Mouse (Mus musculus): Measurements from ENCODE around the gene Psmc4. TPM values are rescaled to one million over a fixed set of nuclear protein-coding genes. Genes with fewer than 3 reads are reported as not detected.

Psmc4 gene
- polyA plus RNA-seq, 1 experiment from 2014 or later: 279 TPM

DNA sequence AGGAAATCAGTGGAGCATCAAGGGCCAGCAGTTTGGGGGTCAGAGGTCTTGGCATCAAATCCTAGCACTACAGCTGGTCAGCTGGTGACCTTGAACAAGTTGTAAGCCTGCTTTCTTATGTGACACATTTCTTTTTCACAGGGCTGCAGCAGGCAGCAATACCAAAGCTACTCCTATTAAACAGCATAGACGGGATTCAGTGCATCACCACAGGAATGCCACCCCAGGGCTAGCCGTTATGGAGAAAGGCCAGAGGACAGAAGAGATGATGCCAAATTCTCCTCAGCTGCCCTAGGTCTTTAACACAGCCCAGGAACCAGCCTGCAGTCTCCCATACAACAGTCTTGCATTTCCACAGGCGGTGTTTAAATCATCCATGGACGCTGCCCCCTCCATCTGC lies 5.4 kb downstream of the Psmc4 start:
- 80% methylated on average over 4 of the region's 4 CpGs for WGBS

DNA sequence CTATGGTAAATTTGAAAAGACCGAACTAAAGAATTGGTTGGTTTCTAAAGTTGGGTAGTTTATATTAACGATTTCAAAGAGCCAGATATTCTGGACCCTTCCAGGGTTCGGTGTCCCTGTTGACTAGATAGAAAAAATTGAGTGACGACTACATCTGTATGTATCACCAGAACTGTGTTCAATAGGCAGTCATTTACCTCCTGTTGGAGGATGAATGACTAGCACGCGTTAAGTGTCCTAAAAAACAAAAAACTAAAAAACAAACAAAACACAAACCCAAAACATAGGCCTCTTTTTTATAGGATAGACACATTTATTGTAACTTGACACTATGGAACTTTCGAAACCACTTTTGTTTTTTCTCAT lies 35.5 kb downstream of the Psmc4 start:
- H3K4me2 ChIP-seq: peak overlapping the region; percentile 85
- no peak for ATAC-seq (ENCODE audit: insufficient number of reproducible peaks, low FRiP score, low TSS enrichment, low read depth)
- WGBS: 22% methylated on average over 7 of the region's 7 CpGs
- H3K4me3 ChIP-seq: peak overlapping the region; percentile 68
- H3K36me3 ChIP-seq: peaks cover 4% of the 10 kb centered on the region; the same call in 1 of the 2 replicates
- no peaks in the 10 kb centered on the region for H3K9me3 ChIP-seq
- no peaks in the 10 kb centered on the region for H3K27me3 ChIP-seq
- H3K27ac ChIP-seq: 0 out of 2 replicates have a peak overlapping the region, but pooled peaks have one; percentile 55
- H3K9ac ChIP-seq: peak overlapping the region; percentile 65
- peaks cover 4% of the 10 kb centered on the region; the same call in 1 of the 2 replicates for H3K4me1 ChIP-seq

More for the DNA sequence above, 5.4 kb downstream of the Psmc4 start:
- Histone ChIP-seq H3K9ac (no peak overlapping the region), H3K27ac (no peak overlapping the region), H3K4me2 (no peak overlapping the region), H3K4me3 (no peak overlapping the region), H3K27me3 (no peaks in the 10 kb centered on the region), H3K4me1 (peaks cover 9% of the 10 kb centered on the region), H3K9me3 (no peaks in the 10 kb centered on the region), H3K36me3 (peaks cover 89% of the 10 kb centered on the region)
- no peak for ATAC-seq (ENCODE audit: insufficient number of reproducible peaks, low FRiP score, low TSS enrichment, low read depth)

DNA sequence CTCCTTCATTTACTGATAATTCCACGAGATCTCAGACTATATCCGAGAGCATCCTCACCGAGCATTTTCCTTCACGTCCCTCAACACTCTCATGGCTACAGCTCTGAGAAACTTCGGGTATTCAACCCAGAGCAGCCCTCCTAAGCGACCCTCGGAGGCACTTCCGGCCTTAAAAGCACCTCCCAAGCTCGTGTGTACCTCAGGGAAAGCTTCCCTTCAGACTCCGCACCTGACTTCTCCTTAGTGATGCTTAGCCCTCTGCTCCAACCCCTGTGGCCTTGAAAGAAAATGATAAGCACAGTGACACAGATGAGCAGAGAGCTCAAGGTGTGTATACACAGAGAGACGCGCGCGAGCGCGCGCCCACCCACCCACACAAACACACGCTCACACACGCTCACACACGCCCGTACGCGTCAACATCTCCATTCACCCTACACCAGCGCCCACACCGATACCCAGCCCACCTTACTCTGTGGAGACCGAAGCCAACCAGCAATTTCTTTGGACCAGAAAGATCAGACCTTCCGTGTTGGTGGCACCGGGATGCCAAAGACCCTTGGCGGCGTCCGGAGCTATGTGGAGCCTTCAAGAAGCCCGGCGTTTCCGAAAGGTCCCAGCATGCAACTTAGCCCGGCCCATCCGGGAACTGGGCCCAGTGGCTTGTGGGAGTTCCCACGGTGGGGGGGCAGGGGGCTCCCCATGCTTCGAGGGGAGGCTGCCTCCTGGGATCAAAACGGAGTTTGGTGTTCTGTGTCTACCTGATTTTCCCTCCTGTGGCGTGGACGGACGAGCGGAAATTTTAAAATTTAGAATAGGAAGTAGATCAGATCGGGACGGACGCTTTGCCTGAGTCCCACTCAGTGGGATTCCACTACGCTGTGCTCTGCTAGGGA lies 36.1 kb downstream of the Psmc4 start, which contains the start of gene Zfp850:
Gene Zfp850 (minus strand): TSS at position 567 of the 896 bp plus-strand sequence.
- Histone ChIP-seq H3K9me3 (no peaks in the 10 kb centered on the region), H3K27ac (peak within 1 kb of the TSS; percentile 55), H3K4me2 (peak within 1 kb of the TSS; percentile 85), H3K27me3 (no peaks in the 10 kb centered on the region), H3K36me3 (peaks cover 4% of the 10 kb centered on the region; the same call in 1 of the 2 replicates), H3K4me1 (peaks cover 4% of the 10 kb centered on the region; the same call in 1 of the 2 replicates), H3K4me3 (peak within 1 kb of the TSS; percentile 68), H3K9ac (peak within 1 kb of the TSS; percentile 65)
- ATAC-seq (ENCODE audit: insufficient number of reproducible peaks, low FRiP score, low TSS enrichment, low read depth): peak; percentile 80
- under 1% methylated on average over 47 of the region's 47 CpGs for WGBS

DNA sequence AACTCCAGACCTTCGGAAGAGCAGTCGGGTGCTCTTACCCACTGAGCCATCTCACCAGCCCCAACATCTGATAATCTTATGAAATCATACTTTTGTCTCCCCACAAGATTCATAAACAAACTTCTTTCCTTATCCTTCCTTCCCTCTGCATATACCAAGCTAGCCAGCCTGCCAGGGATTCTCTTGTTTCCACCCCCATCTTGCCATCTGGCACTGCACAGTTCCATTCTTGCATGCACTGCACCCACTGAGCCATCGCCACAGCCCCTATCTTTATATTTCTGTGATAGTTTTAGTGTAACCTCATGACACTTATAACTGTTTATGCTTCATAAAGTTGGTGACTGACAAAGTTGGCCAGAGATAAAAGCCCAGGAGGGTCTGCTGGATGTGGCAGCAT lies 39.6 kb downstream of the Psmc4 start:
- no peak overlapping the region for H3K9ac ChIP-seq
- ATAC-seq (ENCODE audit: insufficient number of reproducible peaks, low FRiP score, low TSS enrichment, low read depth): no peak
- no peaks in the 10 kb centered on the region for H3K9me3 ChIP-seq
- no peak overlapping the region for H3K4me2 ChIP-seq
- H3K27me3 ChIP-seq: no peaks in the 10 kb centered on the region
- H3K4me1 ChIP-seq: peaks cover 4% of the 10 kb centered on the region; the same call in 1 of the 2 replicates
- no peak overlapping the region for H3K27ac ChIP-seq
- peaks cover 18% of the 10 kb centered on the region for H3K36me3 ChIP-seq
- WGBS: 92% methylated on average over 3 of the region's 3 CpGs
- H3K4me3 ChIP-seq: no peak overlapping the region

Other genes with a start within 250 kb of the Psmc4 start
- gene Zfp626, start 242.9 kb downstream of the Psmc4 start, polyA plus RNA-seq (2015; fragmentation: Nextera tagmentation; extraction: Ambion mirVana): 1.8 and 2.0 TPM in 2 replicates
- gene Zfp59, start 211.5 kb downstream of the Psmc4 start, polyA plus RNA-seq (2015; fragmentation: Nextera tagmentation; extraction: Ambion mirVana): 7.2 and 8.0 TPM in 2 replicates
- gene Zfp607a, start 192.6 kb downstream of the Psmc4 start, polyA plus RNA-seq (2015; fragmentation: Nextera tagmentation; extraction: Ambion mirVana): 3.6 and 3.7 TPM in 2 replicates
- 8.1 and 9.2 TPM in 2 replicates for gene Zfp974, start 120.6 kb downstream of the Psmc4 start, polyA plus RNA-seq (2015; fragmentation: Nextera tagmentation; extraction: Ambion mirVana)
- gene Zfp780b, start 70.9 kb downstream of the Psmc4 start, polyA plus RNA-seq (2015; fragmentation: Nextera tagmentation; extraction: Ambion mirVana): 17.7 and 19.2 TPM in 2 replicates
- 2.4 and 3.5 TPM in 2 replicates for gene Zfp850, start 36.0 kb downstream of the Psmc4 start, polyA plus RNA-seq (2015; fragmentation: Nextera tagmentation; extraction: Ambion mirVana)
- gene Fcgbp, start 21.1 kb upstream of the Psmc4 start, polyA plus RNA-seq (2015; fragmentation: Nextera tagmentation; extraction: Ambion mirVana): 0.13 and 0.22 TPM in 2 replicates
- not detected in 2 replicates for gene 9530053A07Rik, start 79.4 kb upstream of the Psmc4 start, polyA plus RNA-seq (2015; fragmentation: Nextera tagmentation; extraction: Ambion mirVana)
- gene Fbl, start 119.6 kb upstream of the Psmc4 start, polyA plus RNA-seq (2015; fragmentation: Nextera tagmentation; extraction: Ambion mirVana): 105 and 110 TPM in 2 replicates
- 9.2 and 11.7 TPM in 2 replicates for gene Dyrk1b, start 129.4 kb upstream of the Psmc4 start, polyA plus RNA-seq (2015; fragmentation: Nextera tagmentation; extraction: Ambion mirVana)
- gene Eid2, start 217.8 kb upstream of the Psmc4 start, polyA plus RNA-seq (2015; fragmentation: Nextera tagmentation; extraction: Ambion mirVana): 2.8 and 3.5 TPM in 2 replicates
- gene Eid2b, start 227.6 kb upstream of the Psmc4 start, polyA plus RNA-seq (2015; fragmentation: Nextera tagmentation; extraction: Ambion mirVana): 12.6 and 12.8 TPM in 2 replicates
- gene Selenov, start 241.1 kb upstream of the Psmc4 start, polyA plus RNA-seq (2015; fragmentation: Nextera tagmentation; extraction: Ambion mirVana): 1.0 TPM in 1 of 2 replicates, not detected in the other